26 mouse cellular contexts compared by ENCODE assay signal in genomic region chr13:54097797-54098196, GRCm38 (mm10). TPM values are rescaled to one million over a fixed set of nuclear protein-coding genes. Genes with fewer than 3 reads are reported as not detected.
DNase-seq lines count a peak whose midpoint lies in the region; ATAC-seq and TF ChIP-seq lines count a peak whose summit lies in the region.
"Had no signal": no experiment of that assay in that cellular context is flagged by ENCODE, and none has a peak within 500 bp of the region (broad histone marks: within the 10 kb centered on the region; RNA-seq: fewer than 3 reads in every experiment).

No protein-coding gene starts in this region.

- dilution Hi-C loops in CH12.LX (cut with MboI; ENCODE audit: extremely low pct_ligation_motif_present, extremely low pct_unique_long_range_greater_than_20kb, low sequenced_read_pairs) = no loop called here

- H3K36me3 ChIP-seq in kidney, embryonic 16.5 days (ENCODE audit: insufficient read depth, low read length) = peaks cover 57% of the 10 kb centered on the region
- H3K36me3 ChIP-seq in kidney, postnatal 0 days (ENCODE audit: insufficient read depth, low read length) = peaks cover 39% of the 10 kb centered on the region
- H3K36me3 ChIP-seq in CH12.LX (replicated peaks in 1 of 2; ENCODE audit: control insufficient read depth in 1 of 2, insufficient read depth in 1 of 2, low read length in 1 of 2) = peaks cover 69 to 99% of the 10 kb centered on the region in 2 experiments

- H3K4me1 ChIP-seq in kidney, embryonic 16.5 days (ENCODE audit: insufficient read depth, low read length) = no peaks in the 10 kb centered on the region
- no peaks in the 10 kb centered on the region for H3K4me1 ChIP-seq in kidney, postnatal 0 days (replicated peaks; ENCODE audit: insufficient read depth, low read length)
- peaks cover 12 to 53% of the 10 kb centered on the region in 2 experiments for H3K4me1 ChIP-seq in CH12.LX (ENCODE audit: control insufficient read depth in 1 of 2, insufficient read depth in 2 of 2)

- ATAC-seq in kidney, embryonic 16.5 days (ENCODE audit: low FRiP score, low TSS enrichment) = no peak
- ATAC-seq in kidney, postnatal 0 days (replicated peaks; ENCODE audit: low FRiP score, low read depth) = no peak
- ATAC-seq: activated CD4-positive, CD25-positive, alpha-beta regulatory T cell, adult 4 months; CD4-positive, CD25-positive, alpha-beta regulatory T cell, adult 4 months; Patski had no signal

- H3K9ac ChIP-seq in kidney, embryonic 16.5 days (replicated peaks; ENCODE audit: low read length) = no peak overlapping the region
- H3K9ac ChIP-seq in kidney, postnatal 0 days (ENCODE audit: low read depth, low read length) = no peak overlapping the region
- no peak overlapping the region for H3K9ac ChIP-seq in CH12.LX (ENCODE audit: insufficient read depth, low read depth)

- WGBS in kidney, embryonic 16.5 days = 89% methylated on average over 6 of the region's 6 CpGs
- WGBS in kidney, postnatal 0 days = 84% methylated on average over 6 of the region's 6 CpGs

- TF ChIP-seq CTCF in kidney, postnatal 0 days (IDR thresholded peaks at IDR 0.05; ENCODE audit: low read depth) = no peak
- TF ChIP-seq CTCF in CH12.LX (conservative IDR thresholded peaks at IDR 0.05 in 1 of 2, IDR thresholded peaks at IDR 0.05 in 1 of 2; ENCODE audit: low read depth in 2 of 2, low read length in 2 of 2) = no peak

- no peak for TF ChIP-seq POLR2A in CH12.LX (IDR thresholded peaks at IDR 0.05; ENCODE audit: low read depth, low read length)

- no peak overlapping the region for H3K4me3 ChIP-seq in kidney, embryonic 16.5 days (ENCODE audit: low read length)
- H3K4me3 ChIP-seq in kidney, postnatal 0 days (replicated peaks; ENCODE audit: low read depth, low read length) = no peak overlapping the region
- H3K4me3 ChIP-seq in CH12.LX (replicated peaks in 1 of 3; ENCODE audit: low read depth in 2 of 3, low read length in 2 of 3, poor library complexity in 1 of 3) = no peak overlapping the region

- in situ Hi-C loops in CH12.LX (cut with MboI; ENCODE audit: low pct_ligation_motif_present, low pct_unique_long_range_greater_than_20kb, low sequenced_read_pairs) = no loop called here

- peak; percentile 61 for TF ChIP-seq EP300 in CH12.LX (IDR thresholded peaks at IDR 0.05; ENCODE audit: low read length)

- TF ChIP-seq RAD21 in CH12.LX (IDR thresholded peaks at IDR 0.05; ENCODE audit: low read depth, low read length) = no peak

- peak; percentile 81 for DNase-seq in heart, adult 11 months
- no peak for DNase-seq in heart, adult 18-20 months
- DNase-seq in kidney, postnatal 4 days = no peak
- no peak for DNase-seq in kidney, postnatal 0 days (ENCODE audit: low spot score)
- DNase-seq in kidney, adult 8-10 months = no peak
- peak; percentile 46 for DNase-seq in CH12.LX (ENCODE audit: extremely low read depth)
- DNase-seq in spleen, postnatal 14 days (ENCODE audit: low spot score in 2 of 2) = no peak
- DNase-seq: adrenal gland, adult 2 months; adrenal gland, adult 8-10 months; adrenal gland, postnatal 10 days; adrenal gland, postnatal 14 days; adrenal gland, postnatal 25 days; adrenal gland, postnatal 36 days; B cell, adult 2 months; cerebellum, adult 11 months; cerebellum, adult 11-12 months; cerebellum, adult 18-20 months had no signal

- no peak overlapping the region for H3K4me2 ChIP-seq in kidney, embryonic 16.5 days (replicated peaks; ENCODE audit: low read depth, low read length)
- no peak overlapping the region for H3K4me2 ChIP-seq in kidney, postnatal 0 days (ENCODE audit: low read length)
- no peak overlapping the region for H3K4me2 ChIP-seq in CH12.LX (ENCODE audit: insufficient read depth, low read depth, poor library complexity, severe bottlenecking)

- 0 out of 2 replicates have a peak overlapping the region, but pooled peaks have one; percentile 39 for H3K27ac ChIP-seq in kidney, embryonic 16.5 days (ENCODE audit: low read length)
- peak overlapping the region; percentile 62; the same call in 1 of the 2 replicates for H3K27ac ChIP-seq in kidney, postnatal 0 days
- H3K27ac ChIP-seq in CH12.LX (ENCODE audit: insufficient read depth, low read depth) = no peak overlapping the region

- H3K79me2 ChIP-seq in CH12.LX (replicated peaks; ENCODE audit: control insufficient read depth, extremely low read depth, insufficient read depth, poor library complexity, severe bottlenecking) = no peaks in the 10 kb centered on the region; the same call in 1 of the 2 replicates

- H3K9me3 ChIP-seq in kidney, embryonic 16.5 days (ENCODE audit: low read length) = no peaks in the 10 kb centered on the region
- no peaks in the 10 kb centered on the region for H3K9me3 ChIP-seq in kidney, postnatal 0 days (replicated peaks; ENCODE audit: low read length)
- no peaks in the 10 kb centered on the region for H3K9me3 ChIP-seq in CH12.LX (replicated peaks; ENCODE audit: low read length)
- H3K9me3 ChIP-seq: G1E had no signal

- no peaks in the 10 kb centered on the region for H3K27me3 ChIP-seq in kidney, embryonic 16.5 days (ENCODE audit: insufficient read depth, low read length)
- H3K27me3 ChIP-seq in kidney, postnatal 0 days (ENCODE audit: insufficient read depth, low read length) = no peaks in the 10 kb centered on the region
- no peaks in the 10 kb centered on the region for H3K27me3 ChIP-seq in CH12.LX (replicated peaks)
- H3K27me3 ChIP-seq: Patski had no signal

TF ChIP-seq in CH12.LX, 34 proteins besides CTCF, POLR2A, EP300 and RAD21:
- TF ChIP-seq BHLHE40 (IDR thresholded peaks at IDR 0.05; ENCODE audit: low read depth, low read length) (no peak), IRF4 (IDR thresholded peaks at IDR 0.05; ENCODE audit: low read depth, low read length) (peak; percentile 53; the same call in 1 of the 2 replicates), MEF2A (IDR thresholded peaks at IDR 0.05; ENCODE audit: borderline replicate concordance, low read depth, low read length) (no peak)

RNA-seq across cellular contexts. Expression of gene Sfxn1, which starts 26.1 kb away (rescaled TPM):
- total RNA-seq in heart, adult 18-20 months (2021) = 10 to 100 TPM in 1 of 2 experiments, 1 to 10 TPM in 1; 6.2 to 10.4 TPM
- 103 TPM in 2 replicates for polyA plus RNA-seq in kidney, embryonic 16.5 days (2015; fragmentation: Nextera tagmentation; extraction: Ambion mirVana)
- 106 and 117 TPM in 2 replicates for polyA plus RNA-seq in kidney, postnatal 0 days (2015; fragmentation: Nextera tagmentation; extraction: Ambion mirVana)
- total RNA-seq in CH12.LX (2012; rRNA removed) (71.7 and 84.1 TPM in 2 replicates), CH12.LX (2014; rRNA removed) (97.1 and 98.0 TPM in 2 replicates)
- polyA plus RNA-seq in CH12.LX (2012; ENCODE audit: insufficient read length, low read depth) = 118 and 147 TPM in 2 replicates

RNA-seq across cellular contexts. Expression of gene Drd1, which starts 42.3 kb away (rescaled TPM):
- total RNA-seq in heart, adult 18-20 months (2021) = under 1 TPM; 0.15 to 0.65 TPM
- 0.39 and 0.50 TPM in 2 replicates for polyA plus RNA-seq in kidney, embryonic 16.5 days (2015; fragmentation: Nextera tagmentation; extraction: Ambion mirVana)
- polyA plus RNA-seq in kidney, postnatal 0 days (2015; fragmentation: Nextera tagmentation; extraction: Ambion mirVana) = 0.14 and 0.33 TPM in 2 replicates
- not detected in 2 replicates for total RNA-seq in CH12.LX (2012; rRNA removed)
- not detected in 2 replicates for total RNA-seq in CH12.LX (2014; rRNA removed)
- not detected in 2 replicates for polyA plus RNA-seq in CH12.LX (2012; ENCODE audit: insufficient read length, low read depth)
- total RNA-seq: adrenal gland, adult 18-20 months; adrenal gland, postnatal 25 days; ES-E14; MEL had no signal
- polyA plus RNA-seq: activated CD4-positive, CD25-positive, alpha-beta regulatory T cell, adult 4 months; adrenal gland, adult 2 months; C2C12; CD4-positive, CD25-positive, alpha-beta regulatory T cell, adult 4 months; G1E had no signal

Comparison
In these comparisons a context has a peak if more than half of its experiments do, and no peak if none do; other contexts are left out.
1. DNase-seq: peak in heart, adult 11 months (single experiment) and CH12.LX (single experiment); none in heart, adult 18-20 months (0 of 2), kidney, postnatal 4 days (0 of 2), kidney, postnatal 0 days (single experiment), kidney, adult 8-10 months (0 of 2) and spleen, postnatal 14 days (0 of 2).